Mouse (Mus musculus) adrenal gland, adult 8-10 months (tissue): Measurements from ENCODE around the gene Btnl1. TPM values are rescaled to one million over a fixed set of nuclear protein-coding genes. Genes with fewer than 3 reads are reported as not detected.

Source experiments
- DNase-seq: peaks from one replicate; pipeline ENCODE4 v3.0.0; 2022
- total RNA-seq, 4 experiments: library from RNA; stranded (reverse); gene quantifications; 2 replicates each; pipeline ENCODE4 v1.2.4; 2022

Gene Btnl1
- total RNA-seq: not detected

DNA sequence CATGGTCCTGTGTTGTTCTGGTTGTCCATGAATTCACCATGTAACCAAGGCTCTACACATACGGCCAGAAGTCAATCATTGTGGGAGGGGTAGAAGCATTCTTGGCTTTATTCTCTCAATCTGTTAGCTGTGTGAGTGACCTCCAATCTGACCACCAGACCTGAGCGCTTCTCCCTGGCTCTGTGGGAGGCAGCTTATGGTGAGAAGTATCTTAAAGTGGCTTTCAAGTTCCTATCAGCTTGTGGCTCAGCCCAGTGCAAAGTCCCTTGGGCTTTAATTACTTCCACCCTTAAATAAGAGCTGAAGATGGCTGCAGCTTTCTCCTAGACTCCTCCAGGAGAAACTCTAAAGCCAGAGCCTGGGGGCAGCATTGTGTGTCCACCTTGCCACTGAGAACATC, at the start of gene Btnl1:
Gene Btnl1 (plus strand): TSS at position 286 of the 400 bp plus-strand sequence.
- DNase-seq: no peak

DNA sequence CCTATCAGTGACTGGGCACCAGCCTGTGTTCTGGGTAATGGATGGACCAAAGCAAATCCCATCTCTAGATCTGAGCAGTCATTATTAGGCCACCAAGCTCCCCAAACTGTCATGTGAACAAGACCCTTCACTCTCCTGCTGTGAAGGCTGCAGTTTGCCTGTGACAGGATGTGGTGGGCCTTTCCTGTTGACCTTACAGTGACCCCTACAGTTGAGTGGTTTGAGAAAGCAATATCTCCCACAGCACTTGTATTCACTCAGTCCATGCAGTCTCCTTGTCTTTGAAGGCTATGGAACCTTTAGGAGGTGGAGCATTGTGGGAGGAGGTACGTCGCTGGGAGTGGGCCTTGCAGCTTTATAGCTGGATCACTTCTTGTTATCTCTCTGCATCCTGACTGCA, 47.1 kb upstream of the Btnl1 start:
- no peak for DNase-seq

DNA sequence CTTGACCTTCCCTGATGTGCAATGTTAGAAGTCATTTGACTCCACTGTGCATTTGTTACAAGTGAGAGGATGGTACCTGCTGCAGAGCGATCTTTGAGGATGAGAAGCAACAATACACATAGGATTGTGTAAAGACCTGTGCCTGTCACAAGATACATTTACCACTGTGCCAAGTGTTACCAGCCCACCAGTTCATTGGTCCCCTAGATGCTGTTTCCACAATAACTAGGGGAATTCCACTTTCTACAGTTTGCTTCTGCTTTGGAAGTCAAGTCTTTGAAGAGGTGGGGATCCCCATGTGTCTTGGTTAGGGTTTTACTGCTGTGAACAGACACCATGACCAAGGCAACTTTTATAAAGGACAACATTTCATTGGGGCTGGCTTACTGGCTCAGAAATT, 45.7 kb upstream of the Btnl1 start:
- DNase-seq: no peak

DNA sequence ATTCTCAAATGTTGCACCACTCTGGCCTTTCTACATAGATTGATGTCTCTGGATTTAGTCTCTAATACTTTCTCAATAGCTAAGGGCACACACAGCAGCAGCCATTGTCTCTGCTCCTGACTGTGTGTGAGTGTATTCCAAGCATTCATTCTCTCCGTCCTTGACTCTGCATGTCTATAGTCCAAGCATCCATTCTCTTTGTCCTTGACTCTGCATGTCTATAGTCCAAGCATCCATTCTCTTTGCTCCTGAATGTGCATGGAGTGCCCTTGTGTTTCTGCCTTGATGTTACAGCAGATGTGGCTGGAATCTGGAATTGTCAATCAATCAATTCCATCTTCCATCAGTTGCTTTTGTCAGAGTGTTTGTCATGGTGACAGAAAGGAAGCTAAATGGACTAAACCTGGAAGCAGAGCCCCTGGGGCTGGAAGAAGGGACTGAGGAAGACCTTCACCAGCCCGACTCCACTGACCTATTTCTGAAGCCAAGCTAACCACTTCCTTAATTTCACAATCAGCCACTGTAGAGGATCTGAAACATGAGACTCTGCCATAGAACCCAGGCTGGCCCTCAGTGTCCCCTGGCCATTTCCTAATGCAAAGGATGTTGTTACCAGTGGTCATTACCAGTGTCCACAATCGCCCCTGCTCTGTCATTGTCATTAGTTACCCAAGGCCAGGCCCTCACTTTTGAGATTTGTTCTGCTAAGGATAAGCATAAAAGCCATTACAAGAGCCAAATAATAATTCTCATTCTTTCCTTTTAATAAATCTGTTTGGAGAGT, 36.1 kb upstream of the Btnl1 start:
- no peak for DNase-seq

DNA sequence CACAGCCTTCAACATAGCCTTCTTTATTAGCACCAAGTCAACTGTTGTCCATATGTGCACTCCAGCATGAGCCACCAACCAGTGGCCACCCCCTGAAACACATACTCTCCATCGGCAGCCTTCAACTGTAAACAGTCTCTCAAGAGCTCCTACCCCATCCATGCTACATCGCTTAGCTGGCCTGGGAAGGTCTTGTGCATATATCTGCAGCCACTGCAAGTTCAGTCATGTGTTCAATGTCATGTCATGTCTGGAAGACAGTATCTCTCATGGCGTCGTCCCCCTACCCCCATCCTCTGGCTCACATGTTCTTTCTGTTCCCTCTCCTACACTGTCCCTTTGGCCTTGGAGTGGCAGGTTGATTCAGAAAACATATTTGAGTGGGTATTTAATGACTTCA, 32.0 kb upstream of the Btnl1 start:
- no peak for DNase-seq

DNA sequence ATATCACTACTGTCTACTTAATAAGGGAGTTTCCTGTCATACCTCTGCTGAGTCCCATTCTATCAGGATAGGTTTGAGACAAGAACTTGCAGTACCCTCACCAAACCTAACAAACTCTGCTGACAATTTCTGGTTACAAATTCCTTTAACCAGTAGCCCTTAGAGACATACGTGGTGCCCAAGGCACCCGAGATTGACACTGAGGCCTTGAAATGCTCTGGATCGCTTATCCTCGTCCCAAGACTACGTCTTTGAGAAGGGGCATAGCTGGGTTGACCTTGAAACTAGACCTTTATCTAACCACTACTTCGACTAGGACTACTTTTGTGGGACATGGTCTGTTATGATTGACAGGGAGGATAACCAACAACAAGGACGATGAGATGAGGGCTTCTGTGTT, 31.4 kb upstream of the Btnl1 start:
- no peak for DNase-seq

DNA sequence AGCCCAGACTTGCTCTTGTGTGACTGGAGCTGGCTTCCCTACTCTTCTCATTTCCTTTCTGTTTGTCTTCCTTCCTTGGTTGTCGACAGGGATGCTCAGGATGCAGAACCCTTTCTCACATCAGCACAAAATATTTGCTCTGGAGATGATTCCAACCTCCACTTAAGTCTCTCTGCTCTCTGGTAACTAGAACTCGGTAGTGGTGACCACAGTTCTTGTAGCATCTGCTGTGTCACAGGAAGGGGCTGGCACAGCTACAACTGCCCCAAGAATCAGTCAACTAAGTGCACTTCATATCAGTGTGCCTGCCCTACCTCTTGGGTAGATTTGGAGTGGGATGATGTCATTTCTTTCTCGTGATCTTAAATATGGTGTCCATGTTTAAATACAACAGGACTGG, 30.9 kb upstream of the Btnl1 start:
- no peak for DNase-seq

DNA sequence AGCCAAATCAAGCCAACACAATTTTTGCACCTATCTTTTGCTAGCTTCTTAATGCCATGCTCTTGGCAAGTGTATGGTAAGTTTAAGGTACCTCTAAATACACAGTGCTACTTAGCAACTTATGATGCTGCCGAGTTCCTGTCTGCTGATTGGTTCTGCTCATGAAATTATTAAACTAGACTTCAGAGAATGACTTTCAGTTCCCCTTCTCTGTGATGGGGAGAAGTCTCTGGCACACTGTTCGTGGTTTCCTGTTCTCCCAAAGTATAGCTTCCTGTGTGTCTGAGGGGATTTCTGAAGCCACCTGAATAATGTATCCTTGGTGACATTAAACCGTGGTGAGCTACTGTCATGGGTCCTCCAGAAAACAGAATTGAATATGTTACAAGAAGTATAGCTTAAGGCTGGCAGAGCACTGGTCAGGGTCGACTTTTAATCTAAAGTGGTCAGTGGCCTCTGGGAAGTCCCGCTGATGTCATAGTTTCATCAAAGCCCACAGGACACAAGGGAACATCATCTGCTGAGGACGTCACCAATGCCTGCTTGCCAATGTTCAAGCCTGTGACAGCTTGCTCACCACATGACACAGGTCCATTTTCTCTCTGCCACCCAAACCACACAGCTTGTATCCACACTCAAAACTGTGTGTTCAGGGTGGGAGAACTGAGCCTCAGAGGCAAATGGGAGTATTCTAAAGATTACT, 29.2 kb upstream of the Btnl1 start:
- DNase-seq: peak; percentile 15

DNA sequence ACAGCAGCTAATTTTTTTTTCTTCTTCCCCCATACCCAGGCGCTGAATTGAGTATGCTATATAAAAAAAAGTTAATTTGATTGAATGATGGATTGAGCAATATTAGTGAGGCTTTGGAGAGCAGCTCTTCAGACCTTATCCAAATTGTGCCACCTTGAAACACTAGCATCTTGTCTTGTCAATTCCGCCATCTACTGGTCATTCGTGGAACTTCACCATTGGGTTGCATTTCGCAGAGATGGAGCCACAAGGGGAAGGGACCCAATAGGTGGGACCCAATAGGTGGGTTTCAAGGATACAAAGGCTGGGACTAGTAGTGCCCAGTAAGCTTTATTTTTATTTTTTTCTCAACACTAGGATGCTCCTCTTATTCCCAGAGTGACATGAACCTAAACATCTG, 27.5 kb upstream of the Btnl1 start:
- peak; percentile 30 for DNase-seq

DNA sequence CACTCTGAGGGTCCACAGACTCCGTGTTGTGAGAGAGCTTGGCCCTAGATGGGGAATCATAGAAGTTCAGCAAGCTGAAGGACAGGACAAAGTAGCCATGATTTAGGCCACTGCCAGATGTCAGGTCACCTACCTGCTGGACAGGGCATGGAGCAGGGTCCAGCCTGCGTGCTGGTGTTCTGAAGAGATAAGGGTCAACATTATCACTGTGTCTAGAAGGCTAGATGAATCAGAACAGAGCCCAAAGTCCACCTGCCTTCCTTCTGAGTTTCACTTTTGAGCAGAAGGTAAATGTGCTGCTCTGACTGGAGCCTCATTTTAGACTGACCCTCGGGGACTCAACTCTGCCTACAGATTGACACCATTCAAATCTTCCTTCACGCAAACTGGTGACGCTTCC, 22.4 kb upstream of the Btnl1 start, which contains the start of gene Btnl2:
Gene Btnl2 (plus strand): TSS at position 284 of the 400 bp plus-strand sequence.
- DNase-seq: no peak

DNA sequence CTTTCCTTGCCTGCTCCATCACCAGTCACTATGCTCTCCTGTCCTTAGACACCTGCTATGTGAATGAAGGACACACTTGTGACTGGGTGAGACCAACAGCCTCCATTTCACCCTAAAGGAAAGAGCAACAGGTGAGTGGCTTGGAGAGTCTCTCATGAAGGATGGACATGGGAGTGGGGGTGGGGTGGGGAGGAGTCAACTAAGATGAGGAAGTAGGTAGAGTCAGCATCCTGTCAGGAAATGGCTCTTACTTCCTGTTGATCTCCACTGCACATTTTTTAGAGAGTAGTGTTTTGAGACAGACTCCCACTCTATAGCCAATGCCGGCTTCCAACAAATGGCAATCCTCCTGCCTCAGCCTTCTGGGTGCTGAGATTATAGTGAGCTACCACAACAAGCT, 22.0 kb upstream of the Btnl1 start:
- DNase-seq: no peak

DNA sequence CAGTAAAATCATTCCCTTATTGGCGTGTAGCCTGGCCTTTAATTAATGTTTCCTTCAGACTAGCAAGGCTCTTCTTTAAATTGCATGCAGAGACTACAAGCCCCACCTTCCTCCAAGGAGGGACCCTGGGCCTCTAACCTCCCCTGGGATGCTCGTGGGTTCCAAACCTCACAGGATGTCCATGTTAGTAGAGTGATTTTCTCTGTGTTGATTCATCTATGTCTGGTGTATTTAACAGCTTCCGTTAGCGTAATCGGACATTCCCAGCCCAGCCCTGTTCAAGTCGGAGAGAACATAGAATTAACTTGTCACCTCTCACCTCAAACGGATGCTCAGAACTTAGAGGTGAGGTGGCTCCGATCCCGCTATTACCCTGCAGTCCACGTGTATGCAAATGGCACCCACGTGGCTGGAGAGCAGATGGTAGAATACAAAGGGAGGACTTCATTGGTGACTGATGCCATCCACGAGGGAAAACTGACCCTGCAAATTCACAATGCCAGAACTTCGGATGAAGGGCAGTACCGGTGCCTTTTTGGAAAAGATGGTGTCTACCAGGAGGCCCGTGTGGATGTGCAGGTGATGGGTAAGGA, 13.9 kb upstream of the Btnl1 start:
- no peak for DNase-seq

DNA sequence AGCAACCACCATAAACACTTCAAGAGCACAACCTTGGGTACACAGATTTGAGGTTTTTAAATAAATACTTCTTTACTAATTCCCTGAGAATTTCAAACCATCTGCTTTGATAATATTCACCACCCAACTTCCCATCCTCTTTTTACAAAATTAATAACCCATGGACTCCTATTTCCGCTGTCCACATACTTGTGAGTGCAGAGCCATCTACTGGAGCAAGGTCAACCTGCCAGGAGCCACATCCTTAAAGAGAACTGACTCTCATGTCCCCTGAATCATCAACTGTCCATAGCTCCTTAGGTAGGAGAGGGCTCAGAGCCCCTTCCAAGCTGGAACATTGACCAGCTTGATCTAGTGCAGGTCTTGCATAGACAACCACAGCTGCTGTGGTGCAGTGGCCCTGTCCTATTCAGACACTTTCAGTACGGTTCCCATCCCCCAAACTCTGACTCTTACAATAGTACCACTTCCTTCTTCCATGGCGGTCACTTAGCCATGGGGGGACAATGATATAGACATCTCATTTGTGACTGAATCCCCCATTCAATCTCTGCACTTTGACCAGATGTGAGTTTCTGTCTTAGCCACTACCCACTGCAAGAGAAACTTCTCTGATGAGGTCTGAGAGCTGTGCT, 13.1 kb upstream of the Btnl1 start:
- no peak for DNase-seq

DNA sequence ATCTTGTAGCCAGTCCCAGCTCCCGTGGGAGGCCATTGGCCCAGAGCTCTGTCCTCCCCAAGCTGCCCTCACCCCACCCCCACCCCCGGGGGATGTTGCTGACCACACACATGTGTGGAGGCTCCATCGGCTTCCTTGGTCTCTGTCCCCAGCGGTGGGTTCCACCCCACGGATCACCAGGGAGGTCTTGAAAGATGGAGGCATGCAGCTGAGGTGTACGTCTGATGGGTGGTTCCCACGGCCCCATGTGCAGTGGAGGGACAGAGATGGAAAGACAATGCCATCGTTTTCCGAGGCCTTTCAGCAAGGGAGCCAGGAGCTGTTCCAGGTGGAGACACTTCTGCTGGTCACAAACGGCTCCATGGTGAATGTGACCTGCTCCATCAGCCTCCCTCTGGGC, 11.9 kb upstream of the Btnl1 start:
- DNase-seq: no peak

DNA sequence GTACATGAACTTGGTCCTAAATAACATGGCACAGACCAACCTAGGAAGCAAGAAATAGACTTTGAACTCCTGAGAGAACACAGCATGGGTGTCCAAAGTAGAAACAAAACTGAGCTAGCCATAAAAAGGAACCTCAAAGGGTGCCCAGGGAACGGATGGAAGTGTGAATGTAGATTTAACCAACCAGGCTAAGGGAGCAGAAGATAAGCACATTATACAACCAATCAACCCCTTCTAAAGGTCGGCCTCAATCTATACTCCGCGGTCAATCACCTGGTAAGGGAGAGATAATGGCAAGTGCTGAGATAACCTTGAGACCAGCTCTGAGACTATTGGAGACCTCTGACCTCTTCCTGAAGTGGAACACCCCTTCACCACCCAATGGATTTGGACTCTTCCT, 6.4 kb upstream of the Btnl1 start:
- DNase-seq: no peak

DNA sequence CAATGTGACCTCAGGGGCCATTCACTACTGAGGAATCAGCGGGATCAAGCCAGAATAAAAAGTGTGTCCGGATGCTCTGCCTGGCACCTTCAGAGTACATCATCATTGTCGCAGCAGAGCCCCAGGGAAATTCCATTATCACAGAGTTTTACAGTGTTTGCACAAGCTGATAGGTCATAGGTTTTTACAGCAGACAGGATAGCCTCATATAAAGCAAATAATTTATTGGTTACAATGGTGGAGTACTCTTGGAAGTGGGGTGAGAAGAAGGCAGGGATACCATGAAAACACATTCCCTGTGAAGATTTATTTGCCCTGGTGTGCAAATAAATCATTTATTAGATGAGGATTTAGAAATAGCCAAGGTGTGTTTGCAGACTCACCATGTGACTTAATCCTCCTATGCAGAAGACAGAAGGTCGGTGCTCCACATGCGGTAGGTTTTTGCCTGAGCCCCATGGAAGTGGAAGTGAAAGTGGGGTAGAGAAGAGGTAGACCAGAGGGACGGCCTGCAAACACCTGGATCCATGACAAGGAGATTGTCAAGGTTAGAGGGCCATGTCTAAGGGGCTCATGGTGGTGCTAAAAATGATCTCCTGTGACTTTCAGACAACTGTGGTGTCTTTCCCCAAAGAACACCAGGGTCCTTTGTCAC, 3.8 kb upstream of the Btnl1 start:
- no peak for DNase-seq

DNA sequence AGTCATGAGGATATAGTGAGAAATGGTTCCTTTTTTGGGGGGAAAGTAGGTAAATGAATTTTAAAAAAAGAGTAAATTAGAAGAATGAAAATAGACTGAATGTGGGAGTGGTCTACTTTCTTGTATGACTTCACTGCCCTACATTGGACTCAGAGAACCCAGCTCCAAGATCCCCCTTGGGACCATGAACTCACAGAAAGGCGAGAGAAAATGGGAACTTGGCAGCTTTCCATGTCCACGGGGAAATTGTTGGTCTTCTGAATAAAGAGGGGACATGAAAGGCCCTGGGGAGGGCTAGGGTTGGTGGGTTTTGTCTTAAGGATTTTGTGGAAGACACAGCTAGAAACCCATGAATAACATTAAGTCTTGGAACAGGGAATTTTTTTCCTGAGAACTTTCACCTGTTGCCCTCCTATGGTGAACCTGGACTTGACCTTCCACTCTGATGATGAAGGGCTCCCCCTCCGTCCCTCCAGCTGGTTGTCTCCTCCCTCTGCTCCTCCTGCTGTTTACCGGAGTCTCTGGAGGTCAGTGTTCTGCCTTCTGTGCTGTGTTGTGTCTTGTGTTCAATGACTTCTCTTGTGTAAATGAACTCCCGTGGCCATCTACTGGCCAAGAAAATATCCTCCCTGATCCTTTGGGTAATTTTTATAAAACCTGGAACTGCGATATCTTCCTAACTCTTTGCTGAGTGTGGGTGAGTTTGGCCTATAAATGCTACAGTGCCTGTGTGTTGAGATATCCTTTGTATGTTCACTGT, 698 bp downstream of the Btnl1 start:
- DNase-seq: no peak

DNA sequence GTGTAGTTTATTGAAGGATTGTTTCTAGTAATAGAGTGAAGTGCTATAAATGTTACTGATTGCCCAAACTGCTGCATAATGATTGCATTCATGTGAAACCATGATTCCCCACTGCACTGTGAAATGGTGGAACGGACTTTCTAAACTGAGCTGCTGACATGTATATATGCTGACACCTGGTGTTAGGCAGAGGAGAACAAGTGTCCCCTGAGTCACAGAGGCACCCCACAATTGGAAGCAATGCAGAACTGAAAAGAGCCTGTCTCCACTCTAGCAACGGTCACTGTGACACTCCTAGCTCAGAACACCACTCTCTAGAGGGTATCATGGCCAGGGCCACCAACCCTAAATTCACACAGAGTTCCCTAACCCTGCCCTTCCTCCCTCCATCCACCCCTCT, 1.8 kb downstream of the Btnl1 start:
- DNase-seq: no peak

DNA sequence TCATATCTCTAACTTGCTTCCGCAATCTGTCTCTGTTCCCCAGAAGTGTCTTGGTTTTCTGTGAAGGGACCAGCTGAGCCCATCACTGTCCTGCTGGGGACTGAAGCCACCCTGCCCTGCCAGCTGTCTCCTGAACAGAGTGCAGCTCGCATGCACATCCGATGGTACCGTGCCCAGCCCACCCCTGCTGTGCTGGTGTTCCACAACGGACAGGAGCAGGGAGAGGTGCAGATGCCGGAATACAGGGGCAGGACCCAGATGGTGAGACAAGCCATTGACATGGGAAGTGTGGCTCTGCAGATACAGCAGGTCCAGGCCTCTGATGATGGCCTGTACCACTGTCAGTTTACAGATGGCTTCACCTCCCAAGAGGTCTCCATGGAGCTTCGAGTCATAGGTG, 2.5 kb downstream of the Btnl1 start:
- DNase-seq: no peak

DNA sequence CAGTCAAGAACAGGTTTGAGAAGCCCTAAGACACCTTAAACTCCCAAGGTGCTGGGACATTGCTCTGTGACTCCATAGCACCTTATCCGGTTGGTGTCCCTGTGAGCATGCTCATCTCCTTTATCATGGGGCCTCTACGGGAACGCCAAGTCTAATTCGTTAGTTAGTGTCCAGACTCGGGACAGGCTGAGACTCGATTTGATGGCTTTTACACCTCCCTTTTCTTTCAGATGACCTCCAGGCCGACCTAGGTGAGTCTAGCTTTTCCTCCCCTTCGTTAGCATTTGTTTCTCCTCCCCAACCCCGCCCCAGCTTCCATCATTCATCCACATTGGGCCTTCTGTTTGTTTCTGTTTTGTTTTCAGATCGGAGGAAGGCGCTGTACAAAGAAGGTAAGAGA, 4.9 kb downstream of the Btnl1 start:
- no peak for DNase-seq

DNA sequence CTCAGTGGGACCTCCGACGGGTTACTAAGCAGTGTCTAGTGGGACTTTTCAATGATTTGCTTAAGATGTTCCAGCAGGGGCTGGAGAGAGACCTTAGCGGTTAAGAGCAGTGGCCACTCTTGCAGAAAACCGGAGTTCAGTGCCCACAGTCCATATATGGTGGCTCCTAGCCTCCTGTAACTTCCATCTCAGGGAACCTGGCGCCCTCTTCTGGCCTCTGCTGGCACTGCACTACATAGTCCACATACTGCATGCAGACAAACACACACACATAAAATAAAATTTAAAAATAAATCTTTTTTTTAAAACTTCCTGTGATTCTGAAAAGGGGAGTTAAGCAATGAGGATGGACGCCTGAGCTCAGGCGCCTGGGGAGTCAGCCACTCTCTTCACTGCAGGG, 6.3 kb downstream of the Btnl1 start:
- DNase-seq: no peak

DNA sequence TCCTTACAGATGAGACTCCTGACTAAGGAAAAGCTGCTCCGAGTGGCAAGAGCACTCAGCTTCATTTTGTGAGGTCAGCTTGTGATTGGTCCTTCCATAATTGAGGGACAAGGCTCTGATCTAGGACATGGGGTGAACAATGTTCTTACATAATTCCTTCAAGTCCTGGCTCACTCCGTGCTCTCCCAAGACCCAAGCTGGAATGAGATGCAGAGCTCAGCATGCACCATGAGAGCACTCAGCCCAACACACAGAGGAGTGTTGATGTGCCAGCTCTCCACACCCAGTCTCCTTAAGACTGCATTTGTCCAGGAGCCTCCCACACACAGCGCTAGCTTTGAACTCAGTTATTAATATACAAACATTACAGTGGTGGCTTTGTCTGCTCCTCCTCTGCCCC, 7.8 kb downstream of the Btnl1 start:
- DNase-seq: no peak
